Mouse (Mus musculus): ENCODE measurements at regions not wholly inside any gene's neighbourhood (a gene's known extent, or its start where the extent isn't known, plus 50 kb on each side); places are given as distances from the start of the nearest gene placed in this dataset.

- no peak for ATAC-seq (ENCODE audit: insufficient number of reproducible peaks, low FRiP score, low TSS enrichment, low read depth)
- H3K4me3 ChIP-seq (ENCODE audit: low read depth, low read length): no peak overlapping the region
- H3K9me3 ChIP-seq (ENCODE audit: control insufficient read depth, low read length): no peaks in the 10 kb centered on the region
- H3K9ac ChIP-seq (ENCODE audit: low read length): no peak overlapping the region
- 84% methylated on average over 4 of the region's 4 CpGs for WGBS
- no peak overlapping the region for H3K4me2 ChIP-seq (ENCODE audit: low read depth, severe bottlenecking)
- H3K36me3 ChIP-seq (ENCODE audit: control insufficient read depth, insufficient read depth, low read length): no peaks in the 10 kb centered on the region
- H3K27me3 ChIP-seq (ENCODE audit: control insufficient read depth, insufficient read depth, low read length): no peaks in the 10 kb centered on the region
- H3K27ac ChIP-seq (replicated peaks; ENCODE audit: low read depth, low read length): no peak overlapping the region
- H3K4me1 ChIP-seq (ENCODE audit: control insufficient read depth, insufficient read depth, low read length): no peaks in the 10 kb centered on the region
- DNase-seq (ENCODE audit: low spot score): no peak
These were observed 145.1 kb downstream of the Pcdh10 start for GRCm38 (mm10) chr3:45523281-45523680.

- Histone ChIP-seq H3K4me3 (ENCODE audit: low read depth, low read length) (no peak overlapping the region), H3K36me3 (ENCODE audit: control insufficient read depth, insufficient read depth, low read length) (no peaks in the 10 kb centered on the region), H3K9me3 (ENCODE audit: control insufficient read depth, low read length) (no peaks in the 10 kb centered on the region), H3K9ac (ENCODE audit: low read length) (no peak overlapping the region), H3K27me3 (ENCODE audit: control insufficient read depth, insufficient read depth, low read length) (no peaks in the 10 kb centered on the region), H3K4me2 (ENCODE audit: low read depth, severe bottlenecking) (no peak overlapping the region), H3K4me1 (ENCODE audit: control insufficient read depth, insufficient read depth, low read length) (no peaks in the 10 kb centered on the region), H3K27ac (replicated peaks; ENCODE audit: low read depth, low read length) (no peak overlapping the region)
- DNase-seq (ENCODE audit: low spot score): no peak
- 92% methylated on average over 3 of the region's 3 CpGs for WGBS
- no peak for ATAC-seq (ENCODE audit: insufficient number of reproducible peaks, low FRiP score, low TSS enrichment, low read depth)
These were observed 168.9 kb downstream of the Pcdh10 start for GRCm38 (mm10) chr3:45547091-45547490.

DNA sequence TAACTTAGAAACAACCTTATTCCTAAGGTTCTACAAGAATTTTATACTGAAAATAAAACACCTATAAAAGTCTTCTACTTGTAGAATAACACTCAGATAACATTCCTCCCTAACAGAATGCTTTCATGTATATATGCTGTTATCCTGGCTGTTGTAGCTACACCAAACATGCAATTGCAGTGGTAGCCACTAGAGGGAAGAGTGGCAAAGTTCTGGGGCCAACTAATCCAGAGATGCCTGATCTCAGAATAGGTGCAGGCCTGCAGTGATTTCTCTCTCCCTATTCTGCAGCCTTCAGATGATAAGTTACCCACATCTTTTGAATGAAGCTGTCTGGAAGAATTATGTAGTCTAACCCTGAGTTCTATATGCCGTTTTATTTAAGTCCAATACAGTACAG is 177.5 kb downstream of the Pcdh10 start:
- no peak overlapping the region for H3K4me2 ChIP-seq (ENCODE audit: low read depth, severe bottlenecking)
- H3K27ac ChIP-seq (replicated peaks; ENCODE audit: low read depth, low read length): no peak overlapping the region
- no peak overlapping the region for H3K9ac ChIP-seq (ENCODE audit: low read length)
- WGBS: 34% methylated on average over 1 of the region's 1 CpGs
- ATAC-seq (ENCODE audit: insufficient number of reproducible peaks, low FRiP score, low TSS enrichment, low read depth) (no peak), DNase-seq (ENCODE audit: low spot score) (peak; percentile 70)
- no peaks in the 10 kb centered on the region for H3K9me3 ChIP-seq (ENCODE audit: control insufficient read depth, low read length)
- H3K4me1 ChIP-seq (ENCODE audit: control insufficient read depth, insufficient read depth, low read length): no peaks in the 10 kb centered on the region
- no peak overlapping the region for H3K4me3 ChIP-seq (ENCODE audit: low read depth, low read length)
- no peaks in the 10 kb centered on the region for H3K27me3 ChIP-seq (ENCODE audit: control insufficient read depth, insufficient read depth, low read length)
- H3K36me3 ChIP-seq (ENCODE audit: control insufficient read depth, insufficient read depth, low read length): no peaks in the 10 kb centered on the region

GRCm38 (mm10) chr3:45572995-45573394 is 194.8 kb downstream of the Pcdh10 start:
- no peak for ATAC-seq (ENCODE audit: insufficient number of reproducible peaks, low FRiP score, low TSS enrichment, low read depth)

DNA sequence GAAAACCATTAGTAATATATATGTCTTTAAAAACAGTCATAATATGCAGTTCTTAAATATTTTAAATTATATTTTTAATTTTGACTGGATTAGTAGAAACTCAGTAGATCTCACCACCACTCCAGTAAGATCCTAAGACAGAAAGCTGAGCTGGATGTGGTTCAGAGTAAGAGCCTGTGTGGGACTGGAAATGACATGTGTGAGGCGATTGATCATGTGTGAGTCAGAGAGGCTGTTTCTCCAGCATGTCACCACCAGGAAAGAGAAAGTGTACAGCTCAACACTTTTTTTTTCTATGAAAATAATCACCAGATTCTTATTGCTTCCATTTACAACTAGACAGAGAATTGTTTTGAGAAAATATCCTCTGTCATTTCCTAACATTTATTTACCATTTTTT is 198.8 kb downstream of the Pcdh10 start:
- H3K36me3 ChIP-seq (ENCODE audit: control insufficient read depth, insufficient read depth, low read length): no peaks in the 10 kb centered on the region
- H3K9me3 ChIP-seq (ENCODE audit: control insufficient read depth, low read length): no peaks in the 10 kb centered on the region
- no peaks in the 10 kb centered on the region for H3K4me1 ChIP-seq (ENCODE audit: control insufficient read depth, insufficient read depth, low read length)
- DNase-seq (ENCODE audit: low spot score) (no peak), ATAC-seq (ENCODE audit: insufficient number of reproducible peaks, low FRiP score, low TSS enrichment, low read depth) (no peak)
- H3K4me3 ChIP-seq (ENCODE audit: low read depth, low read length): no peak overlapping the region
- H3K27me3 ChIP-seq (ENCODE audit: control insufficient read depth, insufficient read depth, low read length): no peaks in the 10 kb centered on the region
- no peak overlapping the region for H3K27ac ChIP-seq (replicated peaks; ENCODE audit: low read depth, low read length)
- no peak overlapping the region for H3K4me2 ChIP-seq (ENCODE audit: low read depth, severe bottlenecking)
- no peak overlapping the region for H3K9ac ChIP-seq (ENCODE audit: low read length)
- WGBS: 84% methylated on average over 1 of the region's 1 CpGs

More at GRCm38 (mm10) chr3:45572995-45573394, 194.8 kb downstream of the Pcdh10 start:
- H3K4me3 ChIP-seq (ENCODE audit: low read depth, low read length): no peak overlapping the region
- no peaks in the 10 kb centered on the region for H3K4me1 ChIP-seq (ENCODE audit: control insufficient read depth, insufficient read depth, low read length)
- no peaks in the 10 kb centered on the region for H3K9me3 ChIP-seq (ENCODE audit: control insufficient read depth, low read length)
- H3K36me3 ChIP-seq (ENCODE audit: control insufficient read depth, insufficient read depth, low read length): no peaks in the 10 kb centered on the region
- H3K9ac ChIP-seq (ENCODE audit: low read length): no peak overlapping the region
- no peak overlapping the region for H3K27ac ChIP-seq (replicated peaks; ENCODE audit: low read depth, low read length)
- 93% methylated on average over 1 of the region's 1 CpGs for WGBS
- no peaks in the 10 kb centered on the region for H3K27me3 ChIP-seq (ENCODE audit: control insufficient read depth, insufficient read depth, low read length)
- DNase-seq (ENCODE audit: low spot score): no peak
- H3K4me2 ChIP-seq (ENCODE audit: low read depth, severe bottlenecking): no peak overlapping the region

GRCm38 (mm10) chr3:45593561-45593960 is 215.4 kb downstream of the Pcdh10 start:
- Histone ChIP-seq H3K4me1 (ENCODE audit: control insufficient read depth, insufficient read depth, low read length) (no peaks in the 10 kb centered on the region), H3K27ac (replicated peaks; ENCODE audit: low read depth, low read length) (no peak overlapping the region), H3K9ac (ENCODE audit: low read length) (no peak overlapping the region), H3K36me3 (ENCODE audit: control insufficient read depth, insufficient read depth, low read length) (no peaks in the 10 kb centered on the region), H3K27me3 (ENCODE audit: control insufficient read depth, insufficient read depth, low read length) (no peaks in the 10 kb centered on the region), H3K4me2 (ENCODE audit: low read depth, severe bottlenecking) (no peak overlapping the region), H3K9me3 (ENCODE audit: control insufficient read depth, low read length) (no peaks in the 10 kb centered on the region), H3K4me3 (ENCODE audit: low read depth, low read length) (no peak overlapping the region)
- WGBS: 68% methylated on average over 1 of the region's 1 CpGs
- no peak for ATAC-seq (ENCODE audit: insufficient number of reproducible peaks, low FRiP score, low TSS enrichment, low read depth)
- no peak for DNase-seq (ENCODE audit: low spot score)

DNA sequence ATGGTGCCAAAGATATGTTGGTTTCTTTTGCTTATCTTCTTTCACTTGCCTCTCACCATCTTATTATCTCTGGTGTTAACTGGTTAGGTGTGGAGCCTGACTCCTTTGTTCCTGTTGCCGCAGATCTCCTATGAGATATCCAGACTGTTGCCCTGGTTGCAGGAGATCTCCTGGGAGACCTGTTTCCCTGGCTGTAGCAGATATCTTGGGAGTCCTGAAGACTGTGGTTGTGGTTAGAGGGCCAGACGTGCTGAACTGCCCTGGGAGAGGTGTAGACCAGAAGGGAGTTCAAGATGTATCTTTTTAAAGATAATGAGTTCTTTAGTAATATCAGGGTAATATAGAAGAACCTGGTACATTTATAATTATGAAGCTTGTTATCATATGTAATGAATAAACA is 224.1 kb downstream of the Pcdh10 start:
- no peak overlapping the region for H3K4me2 ChIP-seq (ENCODE audit: low read depth, severe bottlenecking)
- WGBS: 77% methylated on average over 2 of the region's 2 CpGs
- H3K9me3 ChIP-seq (ENCODE audit: control insufficient read depth, low read length): no peaks in the 10 kb centered on the region
- H3K4me3 ChIP-seq (ENCODE audit: low read depth, low read length): no peak overlapping the region
- H3K36me3 ChIP-seq (ENCODE audit: control insufficient read depth, insufficient read depth, low read length): no peaks in the 10 kb centered on the region
- ATAC-seq (ENCODE audit: insufficient number of reproducible peaks, low FRiP score, low TSS enrichment, low read depth) (no peak), DNase-seq (ENCODE audit: low spot score) (no peak)
- no peaks in the 10 kb centered on the region for H3K27me3 ChIP-seq (ENCODE audit: control insufficient read depth, insufficient read depth, low read length)
- H3K27ac ChIP-seq (replicated peaks; ENCODE audit: low read depth, low read length): no peak overlapping the region
- no peaks in the 10 kb centered on the region for H3K4me1 ChIP-seq (ENCODE audit: control insufficient read depth, insufficient read depth, low read length)
- H3K9ac ChIP-seq (ENCODE audit: low read length): no peak overlapping the region

DNA sequence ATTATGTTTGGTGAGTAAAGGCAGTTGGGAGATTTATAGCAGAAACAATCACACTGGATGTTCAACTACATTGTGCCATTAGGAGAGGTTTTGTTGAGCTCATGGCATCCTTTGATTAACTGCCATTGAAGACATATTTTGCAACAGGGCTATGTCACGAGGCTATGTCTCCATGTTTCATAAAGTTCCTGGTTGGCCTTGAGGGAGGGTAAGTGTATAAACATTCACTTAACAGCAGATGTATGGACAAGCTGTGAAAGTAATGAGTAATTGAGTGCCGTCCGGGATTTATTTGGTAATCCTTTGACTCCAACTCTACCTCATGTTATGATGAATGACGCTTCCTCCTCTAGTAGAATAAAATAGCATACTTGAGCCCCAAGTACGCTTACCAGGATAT is 225.0 kb downstream of the Pcdh10 start:
- 84% methylated on average over 5 of the region's 5 CpGs for WGBS
- H3K9ac ChIP-seq (ENCODE audit: low read length): no peak overlapping the region
- H3K9me3 ChIP-seq (ENCODE audit: control insufficient read depth, low read length): no peaks in the 10 kb centered on the region
- no peak overlapping the region for H3K27ac ChIP-seq (replicated peaks; ENCODE audit: low read depth, low read length)
- ATAC-seq (ENCODE audit: insufficient number of reproducible peaks, low FRiP score, low TSS enrichment, low read depth) (no peak), DNase-seq (ENCODE audit: low spot score) (no peak)
- no peak overlapping the region for H3K4me2 ChIP-seq (ENCODE audit: low read depth, severe bottlenecking)
- H3K4me3 ChIP-seq (ENCODE audit: low read depth, low read length): no peak overlapping the region
- no peaks in the 10 kb centered on the region for H3K36me3 ChIP-seq (ENCODE audit: control insufficient read depth, insufficient read depth, low read length)
- H3K27me3 ChIP-seq (ENCODE audit: control insufficient read depth, insufficient read depth, low read length): no peaks in the 10 kb centered on the region
- no peaks in the 10 kb centered on the region for H3K4me1 ChIP-seq (ENCODE audit: control insufficient read depth, insufficient read depth, low read length)

DNA sequence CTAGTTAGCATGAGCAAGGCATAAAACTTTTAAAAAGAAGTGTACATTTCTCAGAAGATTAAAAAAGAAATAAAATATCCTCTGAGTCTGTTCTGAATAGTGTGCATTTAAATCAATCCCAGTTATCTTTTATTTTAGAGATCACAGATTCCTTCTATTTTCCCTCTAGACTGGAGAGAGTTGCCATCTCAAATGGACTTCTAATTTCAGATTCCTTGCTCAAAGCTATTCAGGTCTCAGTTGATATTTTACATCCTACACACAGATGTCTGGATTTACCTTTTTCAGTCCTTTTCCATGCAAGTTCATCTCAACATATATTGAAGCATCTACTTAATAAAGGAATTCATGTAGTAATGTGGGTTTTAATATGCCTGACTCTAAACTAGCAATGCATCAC is 242.5 kb downstream of the Pcdh10 start:
- H3K4me3 ChIP-seq (ENCODE audit: low read depth, low read length): no peak overlapping the region
- H3K4me2 ChIP-seq (ENCODE audit: low read depth, severe bottlenecking): no peak overlapping the region
- no peaks in the 10 kb centered on the region for H3K4me1 ChIP-seq (ENCODE audit: control insufficient read depth, insufficient read depth, low read length)
- no peak for ATAC-seq (ENCODE audit: insufficient number of reproducible peaks, low FRiP score, low TSS enrichment, low read depth)
- H3K9ac ChIP-seq (ENCODE audit: low read length): no peak overlapping the region
- no peaks in the 10 kb centered on the region for H3K27me3 ChIP-seq (ENCODE audit: control insufficient read depth, insufficient read depth, low read length)
- no peaks in the 10 kb centered on the region for H3K36me3 ChIP-seq (ENCODE audit: control insufficient read depth, insufficient read depth, low read length)
- no peak for DNase-seq (ENCODE audit: low spot score)
- no peak overlapping the region for H3K27ac ChIP-seq (replicated peaks; ENCODE audit: low read depth, low read length)
- H3K9me3 ChIP-seq (ENCODE audit: control insufficient read depth, low read length): no peaks in the 10 kb centered on the region

Data from limb, embryonic 11.5 days (tissue).